Mouse (Mus musculus) MEL (cell line): ENCODE measurements around the gene Dgat2. TPM values are rescaled to one million over a fixed set of nuclear protein-coding genes. Genes with fewer than 3 reads are reported as not detected.

Experiments
- DNase-seq: peaks from one replicate; pipeline ENCODE4 v3.0.0; 2011; ENCODE audit warnings: low read depth, low spot score
- H3K27ac ChIP-seq: 2 replicates; pipeline ENCODE4 v1.5.1; 2012; ENCODE audit warnings: low read depth, mild to moderate bottlenecking, control low read depth, low read length, moderate library complexity; ENCODE audit not compliant: control insufficient read depth
- H3K27me3 ChIP-seq, 2 experiments: fragments of 150-350 bp in 1 of 2; sonication (generic) in 1 of 2; 2 replicates each; pipeline ENCODE4 v1.6.1; 2012; ENCODE audit warnings: low read length in 2 of 2, mild to moderate bottlenecking in 2 of 2, improper control_type of control experiment in 1 of 2, moderate library complexity in 1 of 2; ENCODE audit not compliant: insufficient read depth in 2 of 2, control insufficient read depth in 1 of 2
- H3K36me3 ChIP-seq, 2 experiments: 2 replicates each; pipeline ENCODE4 v1.6.1; 2012 to 2014; ENCODE audit warnings: low read length in 2 of 2, improper control_type of control experiment in 1 of 2, inconsistent platforms in 1 of 2, mild to moderate bottlenecking in 1 of 2; ENCODE audit not compliant: insufficient read depth in 2 of 2, control insufficient read depth in 1 of 2
- H3K4me1 ChIP-seq, 2 experiments: fragments of 150-350 bp in 1 of 2; sonication (generic) in 1 of 2; 2 replicates each; pipeline ENCODE4 v1.6.1; 2012; ENCODE audit warnings: low read length in 2 of 2, improper control_type of control experiment in 1 of 2, mild to moderate bottlenecking in 1 of 2; ENCODE audit not compliant: insufficient read depth in 2 of 2, control insufficient read depth in 1 of 2
- H3K4me3 ChIP-seq, 2 experiments: fragments of 150-350 bp in 1 of 2; sonication (generic) in 1 of 2; 2 replicates each; pipeline ENCODE4 v1.5.1; 2012; ENCODE audit warnings: low read depth in 2 of 2, low read length in 2 of 2, mild to moderate bottlenecking in 2 of 2, moderate library complexity in 2 of 2, control low read depth in 1 of 2, improper control_type of control experiment in 1 of 2; ENCODE audit not compliant: control insufficient read depth in 1 of 2, insufficient read depth in 1 of 2
- H3K79me2 ChIP-seq: 2 replicates; pipeline ENCODE4 v1.6.1; 2012; ENCODE audit warnings: mild to moderate bottlenecking, low read length, moderate library complexity; ENCODE audit not compliant: control insufficient read depth, poor library complexity, insufficient read depth
- H3K9ac ChIP-seq: 2 replicates; pipeline ENCODE4 v1.6.1; 2012; ENCODE audit warnings: low read depth, mild to moderate bottlenecking, control low read depth, low read length, moderate library complexity; ENCODE audit not compliant: control insufficient read depth, poor library complexity, severe bottlenecking
- H3K9me3 ChIP-seq: fragments of 150-350 bp; sonication (generic); replicated peaks from 2 replicates; pipeline ENCODE4 v1.6.1; 2012; ENCODE audit warnings: mild to moderate bottlenecking, low read length, improper control_type of control experiment, moderate library complexity; ENCODE audit not compliant: insufficient read depth
- BHLHE40 ChIP-seq: IDR thresholded peaks from 2 replicates; pipeline ENCODE4 v1.6.1; 2012; ENCODE audit warnings: low read depth, mild to moderate bottlenecking, inconsistent platforms, low read length, improper control_type of control experiment, borderline replicate concordance
- CHD1 ChIP-seq: IDR thresholded peaks from 2 replicates; pipeline ENCODE4 v1.6.1; 2012; ENCODE audit warnings: low read depth, mild to moderate bottlenecking, inconsistent platforms, low read length, improper control_type of control experiment
- CTCF ChIP-seq, 3 experiments: IDR thresholded peaks in 2 of 3; conservative IDR thresholded peaks in 1 of 3; 2 replicates each; pipeline ENCODE4 v1.5.1; 2011 to 2012; ENCODE audit warnings: low read length in 3 of 3, low read depth in 2 of 3, mild to moderate bottlenecking in 2 of 3, improper control_type of control experiment in 1 of 3, inconsistent platforms in 1 of 3, mixed read lengths in 1 of 3, moderate library complexity in 1 of 3; ENCODE audit not compliant: control insufficient read depth in 1 of 3, insufficient read depth in 1 of 3, poor library complexity in 1 of 3, severe bottlenecking in 1 of 3
- E2F4 ChIP-seq: IDR thresholded peaks from 2 replicates; pipeline ENCODE4 v1.6.1; 2011; ENCODE audit warnings: low read depth, low read length, improper control_type of control experiment, borderline replicate concordance
- GATA1 ChIP-seq: IDR thresholded peaks from 2 replicates; pipeline ENCODE4 v1.6.1; 2011; ENCODE audit warnings: low read depth, low read length, improper control_type of control experiment
- KAT2A ChIP-seq: conservative IDR thresholded peaks from 2 replicates; pipeline ENCODE4 v1.6.1; 2012; ENCODE audit warnings: low read depth, low read length, improper control_type of control experiment, inconsistent platforms
- MAZ ChIP-seq: IDR thresholded peaks from 2 replicates; pipeline ENCODE4 v1.6.1; 2012; ENCODE audit warnings: low read depth, mild to moderate bottlenecking, inconsistent platforms, low read length, improper control_type of control experiment
- MXI1 ChIP-seq: IDR thresholded peaks from 2 replicates; pipeline ENCODE4 v1.6.1; 2011; ENCODE audit warnings: mild to moderate bottlenecking, low read depth, low read length, improper control_type of control experiment
- MYB ChIP-seq: IDR thresholded peaks from 2 replicates; pipeline ENCODE4 v1.6.1; 2011; ENCODE audit warnings: mild to moderate bottlenecking, low read depth, low read length, improper control_type of control experiment
- NRF1 ChIP-seq: IDR thresholded peaks from 2 replicates; pipeline ENCODE4 v1.6.1; 2014; ENCODE audit warnings: low read depth, mild to moderate bottlenecking, inconsistent platforms, low read length, improper control_type of control experiment, moderate library complexity; ENCODE audit not compliant: poor library complexity, insufficient read depth, severe bottlenecking
- POLR2A ChIP-seq, 2 experiments: IDR thresholded peaks; 2 replicates each; pipeline ENCODE4 v1.6.1; 2011 to 2012; ENCODE audit warnings: low read length in 2 of 2, mild to moderate bottlenecking in 2 of 2, control low read depth in 1 of 2, improper control_type of control experiment in 1 of 2, low read depth in 1 of 2, moderate library complexity in 1 of 2; ENCODE audit not compliant: control insufficient read depth in 1 of 2, insufficient read depth in 1 of 2, poor library complexity in 1 of 2
- POLR2AphosphoS2 ChIP-seq: IDR thresholded peaks from 2 replicates; pipeline ENCODE4 v1.6.1; 2011; ENCODE audit warnings: low read length, improper control_type of control experiment
- RAD21 ChIP-seq: IDR thresholded peaks from 2 replicates; pipeline ENCODE4 v1.6.1; 2011; ENCODE audit warnings: mild to moderate bottlenecking, low read depth, low read length, improper control_type of control experiment
- RCOR1 ChIP-seq: IDR thresholded peaks from 2 replicates; pipeline ENCODE4 v1.6.1; 2012; ENCODE audit warnings: low read depth, mild to moderate bottlenecking, inconsistent platforms, low read length, improper control_type of control experiment
- SIN3A ChIP-seq: IDR thresholded peaks from 2 replicates; pipeline ENCODE4 v1.6.1; 2012; ENCODE audit warnings: low read length, improper control_type of control experiment, inconsistent platforms
- TAL1 ChIP-seq: IDR thresholded peaks from 2 replicates; pipeline ENCODE4 v1.6.1; 2012; ENCODE audit warnings: mild to moderate bottlenecking, inconsistent platforms, low read length, moderate library complexity, mixed read lengths
- TBP ChIP-seq: IDR thresholded peaks from 2 replicates; pipeline ENCODE4 v1.8.0; 2011; ENCODE audit warnings: low read depth, low read length, improper control_type of control experiment
- TCF12 ChIP-seq: IDR thresholded peaks from 2 replicates; pipeline ENCODE4 v1.6.1; 2014; ENCODE audit warnings: low read depth, mild to moderate bottlenecking, inconsistent platforms, low read length, improper control_type of control experiment, moderate library complexity
- USF1 ChIP-seq: IDR thresholded peaks from 2 replicates; pipeline ENCODE4 v1.6.1; 2014; ENCODE audit warnings: low read depth, mild to moderate bottlenecking, inconsistent platforms, low read length, improper control_type of control experiment, moderate library complexity
- ZKSCAN1 ChIP-seq: IDR thresholded peaks from 2 replicates; pipeline ENCODE4 v1.6.1; 2012; ENCODE audit warnings: low read depth, mild to moderate bottlenecking, inconsistent platforms, low read length, improper control_type of control experiment, moderate library complexity
- ZMIZ1 ChIP-seq: IDR thresholded peaks from 2 replicates; pipeline ENCODE4 v1.6.1; 2012; ENCODE audit warnings: low read depth, mild to moderate bottlenecking, inconsistent platforms, low read length, improper control_type of control experiment, moderate library complexity
- polyA plus RNA-seq, 2 experiments: library from polyadenylated mRNA; stranded (reverse) in 1 of 2; unstranded in 1 of 2; fragments of >175 nt in 1 of 2; fragments of >200 nt in 1 of 2; gene quantifications; 2 replicates each; pipeline versions ENCODE4 v1.2.1 to v1.2.4; 2012; ENCODE audit warnings: low replicate concordance in 2 of 2, low read depth in 1 of 2; ENCODE audit not compliant: insufficient read length in 2 of 2, insufficient read depth in 1 of 2, missing spikeins in 1 of 2
- total RNA-seq: library from RNA; depleted of rRNA; stranded (reverse); fragments of 300-350 nt; gene quantifications from 2 replicates; pipeline ENCODE4 v1.2.3, GENCODE M21; 2012

Gene Dgat2
- total and polyA plus RNA-seq, 3 experiments, result 4.1 to 7.7 TPM; not detected in 1

DNA sequence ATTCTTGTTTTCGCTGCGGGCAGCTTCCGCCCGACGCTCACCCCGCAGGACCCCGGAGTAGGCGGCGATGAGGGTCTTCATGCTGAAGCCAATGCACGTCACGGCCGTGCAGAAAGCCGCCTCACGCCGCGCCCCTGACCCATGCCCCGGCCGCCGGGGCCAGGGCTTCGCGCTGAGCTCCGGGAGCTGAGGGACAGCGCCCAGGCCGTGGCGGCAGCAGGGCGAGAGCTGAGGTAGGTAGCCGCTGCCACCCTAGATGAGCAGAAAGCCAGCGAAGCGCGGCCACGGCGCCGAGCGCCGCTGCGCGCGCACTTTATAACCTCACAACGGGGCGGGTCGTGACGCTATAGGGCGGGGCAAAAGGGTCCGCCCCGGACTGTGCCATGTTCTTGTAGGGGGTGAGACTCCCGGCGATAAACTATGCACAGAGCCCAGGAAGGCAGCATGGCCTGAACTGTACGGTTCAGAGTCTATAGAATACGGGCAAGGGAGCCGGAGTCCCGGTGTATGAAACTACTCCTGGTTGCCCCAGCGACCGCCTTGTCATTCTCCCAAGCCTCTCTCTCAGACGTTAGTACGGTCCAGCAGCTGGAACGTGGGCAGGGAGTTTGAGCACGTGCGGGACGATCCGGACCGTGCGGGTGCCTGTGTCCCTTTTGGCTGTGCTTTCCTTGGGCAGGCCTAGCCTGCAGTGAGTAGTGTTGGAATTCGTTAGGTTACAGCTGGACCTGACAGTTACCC lies at the start of gene Dgat2 (continued):
- no peak for TF ChIP-seq RCOR1
- TF ChIP-seq POLR2AphosphoS2, result peak; percentile 83

GRCm38 (mm10) chr7:99230061-99230747 lies 47.7 kb upstream of the Dgat2 start:
- Histone ChIP-seq H3K27ac (no peak overlapping the region), H3K9me3 (no peaks in the 10 kb centered on the region), H3K36me3 (no peaks in the 10 kb centered on the region), H3K79me2 (no peaks in the 10 kb centered on the region), H3K4me1 (no peaks in the 10 kb centered on the region)
- no peak for DNase-seq
- TF ChIP-seq KAT2A, result no peak
- no peak for TF ChIP-seq POLR2A (IDR thresholded peaks at IDR 0.05; ENCODE audit: control insufficient read depth in 1 of 2, insufficient read depth in 1 of 2, low read depth in 1 of 2, low read length in 2 of 2, poor library complexity in 1 of 2)
- no peak for TF ChIP-seq RAD21
- no peak for TF ChIP-seq TCF12
- no peak for TF ChIP-seq TAL1
- TF ChIP-seq NRF1, result no peak
- TF ChIP-seq ZKSCAN1, result no peak
- TF ChIP-seq CTCF (IDR thresholded peaks at IDR 0.05 in 2 of 3, conservative IDR thresholded peaks at IDR 0.05 in 1 of 3; ENCODE audit: control insufficient read depth in 1 of 3, insufficient read depth in 1 of 3, low read depth in 2 of 3, low read length in 3 of 3, poor library complexity in 1 of 3, severe bottlenecking in 1 of 3), result no peak
- no peak for TF ChIP-seq CHD1
- TF ChIP-seq MAZ, result no peak
- TF ChIP-seq SIN3A, result no peak
- no peak for TF ChIP-seq GATA1
- TF ChIP-seq POLR2AphosphoS2, result no peak
- TF ChIP-seq MXI1, result no peak
- TF ChIP-seq E2F4, result no peak
- no peak for TF ChIP-seq TBP
- TF ChIP-seq MYB, result no peak
- TF ChIP-seq USF1, result no peak
- no peak for TF ChIP-seq ZMIZ1
- no peak for TF ChIP-seq BHLHE40
- TF ChIP-seq, all 39 proteins: peak for 0
- H3K4me3 ChIP-seq, result no peak overlapping the region
- H3K27me3 ChIP-seq, result no peaks in the 10 kb centered on the region; a peak in 1 of 4 replicates
- no peak overlapping the region for H3K9ac ChIP-seq
